Mouse (Mus musculus) T-helper 1 cell (primary cell): ENCODE measurements around the gene Nr1i2.

Experiments
- in situ Hi-C: fragments of 300-600 bp; cut with MboI, MseI; formaldehyde crosslinking; loops from one replicate; pipeline ENCODE4 v1.15.1; 2025; ENCODE audit warnings: high pct_unique_total_duplicates

Nr1i2 gene

GRCm38 (mm10) chr16:38205272-38205671 is 89.4 kb downstream of the Nr1i2 start:
- in situ Hi-C loops: no loop called here
